Mouse (Mus musculus) right cerebral cortex, postnatal 10 days (tissue): ENCODE data around the gene Sdf2.

Experiments used
- DNase-seq, 2 experiments: peaks; one replicate each; pipeline ENCODE4 v3.0.0; 2021; ENCODE audit warnings: low spot score in 2 of 2

The Sdf2 gene

GRCm38 (mm10) chr11:78245627-78246317, at the start of gene Sdf2, which contains the start of gene Supt6:
Gene Sdf2, plus strand, starts transcription at chr11:78245746.
Gene Supt6, minus strand, starts transcription at chr11:78245987.
- DNase-seq, result peak; percentile 88 to 91

- DNase-seq, result no peak
Observed at GRCm38 (mm10) chr11:78202372-78202771, 43.2 kb upstream of the Sdf2 start.

DNA sequence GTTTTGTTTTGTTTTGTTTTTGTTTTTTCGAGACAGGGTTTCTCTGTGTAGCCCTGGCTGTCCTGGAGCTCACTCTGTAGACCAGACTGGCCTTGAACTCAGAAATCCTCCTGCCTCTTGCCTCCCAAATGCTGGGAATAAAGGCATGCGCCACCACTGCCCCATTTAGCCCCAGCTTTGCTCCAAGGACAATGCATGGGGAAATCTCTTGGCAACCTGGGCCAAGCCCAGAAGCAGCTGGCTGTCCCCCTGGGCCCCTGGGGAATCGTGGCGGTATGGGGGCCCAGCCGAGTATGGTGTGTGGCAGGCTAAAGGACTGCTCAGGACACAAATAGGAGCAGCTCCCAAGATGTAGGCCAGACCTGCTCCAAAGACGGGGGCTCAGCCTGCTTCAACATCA, 41.3 kb upstream of the Sdf2 start:
- no peak for DNase-seq

- no peak for DNase-seq
Observed at GRCm38 (mm10) chr11:78205361-78206206, 40.0 kb upstream of the Sdf2 start.

GRCm38 (mm10) chr11:78207190-78207589, 38.4 kb upstream of the Sdf2 start:
- no peak for DNase-seq

GRCm38 (mm10) chr11:78209886-78210285, 35.7 kb upstream of the Sdf2 start:
- no peak for DNase-seq

DNA sequence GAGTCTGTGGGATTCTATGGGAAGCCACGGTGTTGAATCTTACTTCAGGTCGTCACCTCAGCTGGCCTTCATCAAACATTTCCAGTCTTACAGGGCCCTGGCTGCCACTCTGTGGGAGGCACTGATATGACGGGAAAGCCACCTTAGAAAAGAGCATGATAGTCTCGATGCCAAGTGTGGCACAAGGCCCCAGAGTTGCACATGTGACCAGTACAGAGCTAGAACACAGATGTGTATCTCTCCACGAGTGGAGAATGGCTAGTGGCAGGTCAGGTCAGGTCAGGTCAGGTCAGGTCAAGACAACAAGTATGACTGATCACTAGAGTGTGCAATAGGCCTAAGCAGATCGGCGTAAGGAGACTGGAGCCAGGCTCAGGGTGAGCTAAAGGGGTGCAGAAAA, 34.9 kb upstream of the Sdf2 start:
- no peak for DNase-seq

DNA sequence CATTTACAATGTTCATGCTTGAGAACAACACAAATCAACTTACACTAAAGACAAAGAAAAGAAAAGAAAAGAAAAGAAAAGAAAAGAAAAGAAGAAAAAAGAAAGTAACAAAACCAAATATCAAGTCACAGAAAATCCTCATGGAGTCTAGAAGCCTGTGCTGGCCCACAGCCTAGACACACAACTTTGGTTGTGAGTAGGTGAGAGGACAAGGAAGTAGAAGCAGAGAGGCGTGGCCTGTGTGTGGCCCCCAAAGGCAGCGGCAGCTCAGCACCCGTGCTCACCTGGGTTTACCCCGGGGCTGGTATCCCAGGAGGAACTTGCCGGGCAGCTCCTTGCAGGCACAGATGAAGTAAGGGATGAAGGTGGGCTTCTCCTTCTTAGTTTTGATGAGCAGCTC, 34.0 kb upstream of the Sdf2 start:
- DNase-seq, result no peak

GRCm38 (mm10) chr11:78213086-78213817, 32.3 kb upstream of the Sdf2 start:
- DNase-seq, result no peak

- DNase-seq, result peak; percentile 51 to 76
Observed at GRCm38 (mm10) chr11:78215709-78216317, 29.7 kb upstream of the Sdf2 start.

GRCm38 (mm10) chr11:78223586-78223985, 22.0 kb upstream of the Sdf2 start:
- DNase-seq, result no peak

DNA sequence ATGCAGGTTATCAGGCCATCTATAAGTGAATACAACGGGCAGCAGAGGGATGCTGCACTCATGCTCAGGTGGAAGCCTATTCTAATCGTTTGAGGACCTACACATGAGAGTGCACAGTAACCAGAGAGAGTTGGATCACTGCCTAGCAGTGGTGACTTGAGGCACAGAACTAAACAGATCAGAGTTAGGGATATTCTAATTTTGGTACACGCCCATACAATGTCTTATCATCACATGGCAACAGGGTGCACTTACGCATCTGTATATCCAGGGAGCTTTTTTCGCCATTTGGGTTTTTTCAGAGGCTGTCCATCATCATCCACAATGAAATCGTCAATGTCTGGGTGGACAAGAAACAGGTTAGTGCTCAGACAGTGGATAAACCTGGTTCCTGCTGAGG, 14.0 kb upstream of the Sdf2 start:
- DNase-seq, result no peak

GRCm38 (mm10) chr11:78240193-78240857, 5.2 kb upstream of the Sdf2 start:
- peak; percentile 58 to 73 for DNase-seq

- peak in 1 of 2 experiments; percentile 35 for DNase-seq
Observed at GRCm38 (mm10) chr11:78245261-78245626, 302 bp upstream of the Sdf2 start.

DNA sequence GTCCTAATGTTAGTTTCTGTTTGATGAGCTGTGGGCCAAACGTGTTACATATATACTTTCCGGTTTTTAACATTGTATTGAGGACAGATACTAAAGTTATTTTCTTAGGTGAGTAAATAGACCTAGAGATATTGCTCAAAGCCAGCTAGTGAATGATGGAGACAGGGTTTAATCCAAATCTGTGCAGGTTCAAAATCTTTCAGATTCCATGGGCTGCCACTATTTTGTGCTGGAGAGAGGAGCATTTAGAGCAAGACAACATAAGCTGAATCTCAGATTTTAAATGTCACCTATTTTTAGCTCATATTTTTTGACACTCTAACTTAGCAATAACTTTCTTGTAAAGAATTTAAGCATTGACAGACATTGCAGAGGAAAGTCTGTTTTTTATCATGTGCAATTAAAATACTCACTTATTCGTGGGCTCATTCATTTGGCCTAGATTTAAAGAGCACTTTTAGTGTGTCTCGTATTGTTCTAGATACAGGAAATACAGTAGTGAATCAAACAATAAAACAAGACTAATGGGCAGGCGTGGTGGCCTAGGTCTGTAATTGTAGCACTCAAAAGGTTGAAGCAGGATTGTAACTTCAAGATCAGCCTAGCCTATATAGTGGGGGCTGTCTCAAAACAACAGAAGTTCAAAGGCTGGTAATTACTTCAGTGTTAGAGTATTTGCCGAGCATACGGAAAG, 919 bp downstream of the Sdf2 start:
- no peak for DNase-seq

DNA sequence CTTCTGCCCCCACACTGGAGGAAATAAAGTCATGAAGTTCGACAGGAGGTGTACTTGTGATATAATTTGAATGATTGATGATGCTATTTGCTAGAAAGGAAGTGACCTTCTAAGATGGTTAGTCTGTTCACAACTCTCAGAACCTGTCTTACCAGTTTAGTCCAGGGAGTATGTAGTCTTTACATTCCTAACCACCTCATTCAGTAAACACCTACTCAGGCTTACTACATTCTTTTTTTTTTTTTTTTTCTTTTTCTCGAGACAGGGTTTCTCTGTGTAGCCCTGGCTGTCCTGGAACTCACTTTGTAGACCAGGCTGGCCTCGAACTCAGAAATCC, 1.4 kb downstream of the Sdf2 start:
- no peak for DNase-seq

GRCm38 (mm10) chr11:78247727-78248140, 2.2 kb downstream of the Sdf2 start:
- no peak for DNase-seq

GRCm38 (mm10) chr11:78256618-78257017, 11.1 kb downstream of the Sdf2 start:
- no peak for DNase-seq

DNA sequence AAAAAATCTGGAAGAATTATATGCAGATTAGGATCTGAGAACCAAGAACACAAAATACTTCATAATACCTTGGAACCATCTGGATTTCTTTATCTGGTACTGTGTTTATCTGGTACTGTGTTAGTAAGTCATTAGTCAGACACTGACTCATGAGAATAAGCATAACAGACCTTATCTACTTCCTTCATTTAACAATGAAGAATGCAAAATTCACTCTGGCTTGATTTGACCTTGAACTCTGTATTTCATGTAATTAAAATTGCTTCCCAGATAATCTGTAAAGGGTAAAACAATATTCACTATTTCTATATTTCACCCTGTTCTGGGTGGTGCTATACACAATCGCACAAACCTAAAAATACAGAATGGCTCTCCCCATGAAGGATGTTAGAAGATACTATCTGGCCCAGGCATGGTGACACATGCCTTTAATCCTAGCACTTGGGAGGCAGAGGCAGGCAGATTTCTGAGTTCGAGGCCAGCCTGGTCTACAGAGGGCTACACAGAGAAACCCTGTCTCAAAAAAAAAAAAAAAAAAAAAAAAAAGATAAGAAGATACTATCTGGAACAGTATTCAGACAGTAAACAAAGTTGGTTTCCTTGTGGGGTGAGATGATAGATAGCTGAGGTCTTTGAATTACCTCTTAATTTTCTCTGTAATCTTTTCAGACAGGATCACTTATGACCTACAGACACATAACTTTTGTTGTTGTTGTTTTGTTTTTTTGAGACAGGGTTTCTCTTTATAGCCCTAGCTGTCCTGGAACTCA, 15.1 kb downstream of the Sdf2 start:
- DNase-seq, result no peak
